Mouse (Mus musculus): ENCODE data around the gene Fgfr3.

GRCm38 (mm10) chr5:33701832-33702231 is 19.6 kb upstream of the Fgfr3 start:
- TF ChIP-seq CTCF (IDR thresholded peaks at IDR 0.05; ENCODE audit: extremely low read depth, insufficient read length, insufficient replicate concordance, low read depth, low read length), result no peak
- no peak for TF ChIP-seq POLR2A (IDR thresholded peaks at IDR 0.05; ENCODE audit: low read depth, low read length)
